Mouse (Mus musculus): ENCODE results near the gene F2rl3. TPM values are rescaled to one million over a fixed set of nuclear protein-coding genes. Genes with fewer than 3 reads are reported as not detected.
A peak's percentile ranks its signal among the peaks of the same experiment; 100 is the strongest.

F2rl3 gene
- polyA plus RNA-seq, 1 experiment from 2014 or later: 5.2 TPM

DNA sequence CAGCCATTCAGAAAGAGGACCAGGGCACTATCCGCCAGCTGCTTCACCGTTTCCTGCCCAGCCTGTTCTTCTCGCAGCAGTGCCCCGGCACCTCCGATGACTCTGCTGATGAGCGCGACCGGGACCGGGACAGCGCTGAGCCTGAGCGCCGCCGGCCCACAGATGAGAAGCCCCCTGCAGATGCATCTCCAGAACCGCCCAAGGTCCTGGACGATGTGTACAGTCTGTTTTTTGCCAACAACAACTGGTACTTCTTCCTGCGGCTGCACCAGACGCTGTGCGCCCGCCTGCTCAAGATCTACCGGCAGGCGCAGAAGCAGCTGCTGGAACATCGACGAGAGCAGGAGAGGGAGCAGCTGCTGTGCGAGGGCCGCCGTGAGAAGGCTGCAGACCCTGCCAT is 11.8 kb upstream of the F2rl3 start:
- no peak for ATAC-seq (ENCODE audit: low FRiP score, low TSS enrichment)
- no peak overlapping the region for H3K4me3 ChIP-seq (ENCODE audit: low read length)
- H3K9ac ChIP-seq (replicated peaks; ENCODE audit: low read length): no peak overlapping the region
- 93% methylated on average over 24 of the region's 26 CpGs for WGBS
- no peak overlapping the region for H3K4me2 ChIP-seq (replicated peaks; ENCODE audit: low read depth, low read length)
- no peaks in the 10 kb centered on the region for H3K27me3 ChIP-seq (ENCODE audit: insufficient read depth, low read length)
- no peaks in the 10 kb centered on the region for H3K9me3 ChIP-seq (ENCODE audit: low read length)
- H3K4me1 ChIP-seq (ENCODE audit: insufficient read depth, low read length): no peaks in the 10 kb centered on the region
- no peak overlapping the region for H3K27ac ChIP-seq (ENCODE audit: low read length)
- peaks cover 95% of the 10 kb centered on the region for H3K36me3 ChIP-seq (ENCODE audit: insufficient read depth, low read length)

DNA sequence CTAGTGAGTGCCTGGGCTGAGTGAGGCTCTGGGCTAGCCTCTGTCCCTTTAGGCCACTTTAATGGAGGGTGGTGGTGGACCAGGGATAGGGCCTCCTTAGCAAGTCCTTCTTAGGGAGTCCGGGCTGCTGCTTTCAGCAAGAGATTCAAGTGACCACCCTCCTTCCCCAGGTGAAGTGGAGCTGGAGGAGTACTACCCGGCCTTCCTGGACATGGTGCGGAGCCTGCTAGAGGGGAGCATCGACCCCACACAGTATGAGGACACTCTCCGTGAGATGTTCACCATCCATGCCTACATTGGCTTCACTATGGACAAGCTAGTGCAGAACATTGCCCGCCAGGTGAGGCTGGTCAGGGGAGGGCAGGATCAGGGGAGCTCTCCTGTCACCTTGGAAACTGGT is 11.4 kb upstream of the F2rl3 start:
- 94% methylated on average over 6 of the region's 6 CpGs for WGBS
- Histone ChIP-seq H3K9ac (replicated peaks; ENCODE audit: low read length) (no peak overlapping the region), H3K27ac (ENCODE audit: low read length) (no peak overlapping the region), H3K36me3 (ENCODE audit: insufficient read depth, low read length) (peaks cover 90% of the 10 kb centered on the region), H3K9me3 (ENCODE audit: low read length) (no peaks in the 10 kb centered on the region), H3K4me3 (ENCODE audit: low read length) (no peak overlapping the region), H3K4me1 (ENCODE audit: insufficient read depth, low read length) (no peaks in the 10 kb centered on the region), H3K4me2 (replicated peaks; ENCODE audit: low read depth, low read length) (no peak overlapping the region), H3K27me3 (ENCODE audit: insufficient read depth, low read length) (no peaks in the 10 kb centered on the region)
- no peak for ATAC-seq (ENCODE audit: low FRiP score, low TSS enrichment)

- H3K9ac ChIP-seq (replicated peaks; ENCODE audit: low read length): no peak overlapping the region
- 83% methylated on average over 3 of the region's 3 CpGs for WGBS
- H3K4me1 ChIP-seq (ENCODE audit: insufficient read depth, low read length): no peaks in the 10 kb centered on the region
- no peak for ATAC-seq (ENCODE audit: low FRiP score, low TSS enrichment)
- H3K9me3 ChIP-seq (ENCODE audit: low read length): no peaks in the 10 kb centered on the region
- H3K27ac ChIP-seq (ENCODE audit: low read length): no peak overlapping the region
- H3K36me3 ChIP-seq (ENCODE audit: insufficient read depth, low read length): peaks cover 90% of the 10 kb centered on the region
- H3K4me2 ChIP-seq (replicated peaks; ENCODE audit: low read depth, low read length): no peak overlapping the region
- no peak overlapping the region for H3K4me3 ChIP-seq (ENCODE audit: low read length)
- no peaks in the 10 kb centered on the region for H3K27me3 ChIP-seq (ENCODE audit: insufficient read depth, low read length)
These were observed 10.6 kb upstream of the F2rl3 start for GRCm38 (mm10) chr8:72751126-72751525.

GRCm38 (mm10) chr8:72752289-72752688 is 9.4 kb upstream of the F2rl3 start:
- H3K27ac ChIP-seq (ENCODE audit: low read length): 0 out of 2 replicates have a peak overlapping the region, but pooled peaks have one; percentile 18

GRCm38 (mm10) chr8:72753165-72753564 is 8.5 kb upstream of the F2rl3 start:
- Histone ChIP-seq H3K4me2 (replicated peaks; ENCODE audit: low read depth, low read length) (no peak overlapping the region), H3K27ac (ENCODE audit: low read length) (no peak overlapping the region), H3K4me3 (ENCODE audit: low read length) (no peak overlapping the region), H3K4me1 (ENCODE audit: insufficient read depth, low read length) (no peaks in the 10 kb centered on the region), H3K27me3 (ENCODE audit: insufficient read depth, low read length) (no peaks in the 10 kb centered on the region), H3K9me3 (ENCODE audit: low read length) (no peaks in the 10 kb centered on the region), H3K36me3 (ENCODE audit: insufficient read depth, low read length) (peaks cover 89% of the 10 kb centered on the region), H3K9ac (replicated peaks; ENCODE audit: low read length) (no peak overlapping the region)
- ATAC-seq (ENCODE audit: low FRiP score, low TSS enrichment): no peak
- 90% methylated on average over 9 of the region's 9 CpGs for WGBS

More at GRCm38 (mm10) chr8:72752289-72752688, 9.4 kb upstream of the F2rl3 start:
- Histone ChIP-seq H3K4me3 (ENCODE audit: low read length) (no peak overlapping the region), H3K4me1 (ENCODE audit: insufficient read depth, low read length) (no peaks in the 10 kb centered on the region), H3K9ac (replicated peaks; ENCODE audit: low read length) (no peak overlapping the region), H3K36me3 (ENCODE audit: insufficient read depth, low read length) (peaks cover 90% of the 10 kb centered on the region), H3K27me3 (ENCODE audit: insufficient read depth, low read length) (no peaks in the 10 kb centered on the region), H3K9me3 (ENCODE audit: low read length) (no peaks in the 10 kb centered on the region), H3K4me2 (replicated peaks; ENCODE audit: low read depth, low read length) (no peak overlapping the region)
- 70% methylated on average over 3 of the region's 3 CpGs for WGBS
- ATAC-seq (ENCODE audit: low FRiP score, low TSS enrichment): no peak

- ATAC-seq (ENCODE audit: low FRiP score, low TSS enrichment): no peak
- H3K4me1 ChIP-seq (ENCODE audit: insufficient read depth, low read length): no peaks in the 10 kb centered on the region
- no peak overlapping the region for H3K4me2 ChIP-seq (replicated peaks; ENCODE audit: low read depth, low read length)
- no peak overlapping the region for H3K27ac ChIP-seq (ENCODE audit: low read length)
- no peaks in the 10 kb centered on the region for H3K9me3 ChIP-seq (ENCODE audit: low read length)
- H3K27me3 ChIP-seq (ENCODE audit: insufficient read depth, low read length): no peaks in the 10 kb centered on the region
- 86% methylated on average over 2 of the region's 2 CpGs for WGBS
- no peak overlapping the region for H3K9ac ChIP-seq (replicated peaks; ENCODE audit: low read length)
- H3K4me3 ChIP-seq (ENCODE audit: low read length): no peak overlapping the region
- H3K36me3 ChIP-seq (ENCODE audit: insufficient read depth, low read length): peaks cover 89% of the 10 kb centered on the region
These were observed 7.9 kb upstream of the F2rl3 start for GRCm38 (mm10) chr8:72753781-72754180.

- Histone ChIP-seq H3K4me3 (ENCODE audit: low read length) (no peak overlapping the region), H3K27me3 (ENCODE audit: insufficient read depth, low read length) (no peaks in the 10 kb centered on the region), H3K36me3 (ENCODE audit: insufficient read depth, low read length) (peaks cover 69% of the 10 kb centered on the region), H3K9ac (replicated peaks; ENCODE audit: low read length) (no peak overlapping the region), H3K4me2 (replicated peaks; ENCODE audit: low read depth, low read length) (no peak overlapping the region), H3K27ac (ENCODE audit: low read length) (no peak overlapping the region), H3K9me3 (ENCODE audit: low read length) (no peaks in the 10 kb centered on the region), H3K4me1 (ENCODE audit: insufficient read depth, low read length) (no peaks in the 10 kb centered on the region)
- 95% methylated on average over 2 of the region's 2 CpGs for WGBS
- ATAC-seq (ENCODE audit: low FRiP score, low TSS enrichment): no peak
These were observed 5.6 kb upstream of the F2rl3 start for GRCm38 (mm10) chr8:72756031-72756430.

DNA sequence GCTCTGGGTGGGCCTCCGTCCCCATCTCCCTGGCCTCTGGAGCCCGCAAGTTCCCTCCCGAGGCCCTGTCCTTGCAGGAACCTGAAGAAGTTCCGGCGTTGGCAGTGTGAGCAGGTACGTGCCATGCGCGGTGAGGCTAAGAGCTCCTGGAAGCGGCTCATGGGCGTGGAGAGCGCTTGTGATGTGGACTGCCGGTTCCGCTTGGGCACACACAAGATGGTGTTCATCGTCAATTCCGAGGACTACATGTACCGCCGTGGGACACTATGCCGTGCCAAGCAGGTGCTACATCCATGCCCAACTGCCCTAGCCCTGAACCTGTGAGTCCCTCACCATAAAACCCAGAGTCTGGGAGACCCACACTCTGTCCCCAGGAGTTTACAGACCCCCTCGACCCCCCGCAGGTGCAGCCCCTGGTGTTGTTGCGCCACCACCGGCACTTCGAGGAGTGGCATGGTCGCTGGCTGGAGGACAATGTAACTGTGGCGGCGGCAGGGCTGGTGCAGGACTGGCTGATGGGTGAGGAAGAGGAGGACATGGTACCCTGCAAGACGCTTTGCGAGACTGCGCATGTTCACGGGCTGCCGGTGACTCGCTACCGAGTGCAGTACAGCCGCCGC is 4.8 kb upstream of the F2rl3 start:
- no peak overlapping the region for H3K27ac ChIP-seq (ENCODE audit: low read length)
- H3K4me2 ChIP-seq (replicated peaks; ENCODE audit: low read depth, low read length): no peak overlapping the region
- H3K9me3 ChIP-seq (ENCODE audit: low read length): no peaks in the 10 kb centered on the region
- no peak overlapping the region for H3K9ac ChIP-seq (replicated peaks; ENCODE audit: low read length)
- no peak overlapping the region for H3K4me3 ChIP-seq (ENCODE audit: low read length)
- peaks cover 60% of the 10 kb centered on the region for H3K36me3 ChIP-seq (ENCODE audit: insufficient read depth, low read length)
- WGBS: 97% methylated on average over 35 of the region's 35 CpGs
- H3K4me1 ChIP-seq (ENCODE audit: insufficient read depth, low read length): no peaks in the 10 kb centered on the region
- no peaks in the 10 kb centered on the region for H3K27me3 ChIP-seq (ENCODE audit: insufficient read depth, low read length)
- ATAC-seq (ENCODE audit: low FRiP score, low TSS enrichment): no peak

- Histone ChIP-seq H3K4me3 (ENCODE audit: low read length) (no peak overlapping the region), H3K4me1 (ENCODE audit: insufficient read depth, low read length) (no peaks in the 10 kb centered on the region), H3K27ac (ENCODE audit: low read length) (no peak overlapping the region), H3K9me3 (ENCODE audit: low read length) (no peaks in the 10 kb centered on the region), H3K36me3 (ENCODE audit: insufficient read depth, low read length) (peaks cover 53% of the 10 kb centered on the region), H3K4me2 (replicated peaks; ENCODE audit: low read depth, low read length) (no peak overlapping the region), H3K27me3 (ENCODE audit: insufficient read depth, low read length) (no peaks in the 10 kb centered on the region), H3K9ac (replicated peaks; ENCODE audit: low read length) (no peak overlapping the region)
- WGBS: 88% methylated on average over 15 of the region's 15 CpGs
- ATAC-seq (ENCODE audit: low FRiP score, low TSS enrichment): no peak
These were observed 4.1 kb upstream of the F2rl3 start for GRCm38 (mm10) chr8:72757426-72758195.

DNA sequence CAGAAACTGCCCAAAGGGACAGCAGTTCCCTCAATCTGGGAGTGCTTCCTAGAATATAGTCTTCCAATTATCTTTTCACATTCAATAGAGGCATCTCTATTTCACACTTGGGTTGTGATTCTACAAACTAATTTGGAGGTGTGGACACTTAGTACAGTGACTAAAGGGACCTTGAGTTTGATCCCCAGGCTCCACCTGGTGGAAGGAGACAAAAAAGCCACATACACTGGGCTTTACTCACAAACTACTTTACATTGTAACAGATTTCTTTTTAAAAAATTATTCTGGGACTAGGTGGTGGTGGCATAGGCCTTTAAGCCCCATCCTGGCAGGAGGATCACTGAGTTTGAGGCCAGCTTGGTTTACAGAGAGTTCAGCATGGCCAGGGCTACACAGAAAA is 3.4 kb upstream of the F2rl3 start:
- no peak overlapping the region for H3K4me3 ChIP-seq (ENCODE audit: low read length)
- H3K4me2 ChIP-seq (replicated peaks; ENCODE audit: low read depth, low read length): no peak overlapping the region
- no peak overlapping the region for H3K27ac ChIP-seq (ENCODE audit: low read length)
- ATAC-seq (ENCODE audit: low FRiP score, low TSS enrichment): no peak
- H3K9ac ChIP-seq (replicated peaks; ENCODE audit: low read length): no peak overlapping the region
- no peaks in the 10 kb centered on the region for H3K27me3 ChIP-seq (ENCODE audit: insufficient read depth, low read length)
- no peaks in the 10 kb centered on the region for H3K4me1 ChIP-seq (ENCODE audit: insufficient read depth, low read length)
- H3K36me3 ChIP-seq (ENCODE audit: insufficient read depth, low read length): peaks cover 46% of the 10 kb centered on the region
- H3K9me3 ChIP-seq (ENCODE audit: low read length): no peaks in the 10 kb centered on the region

All from kidney, embryonic 16.5 days (tissue).